Mouse (Mus musculus): ENCODE data around the gene Cep19. TPM values are rescaled to one million over a fixed set of nuclear protein-coding genes. Genes with fewer than 3 reads are reported as not detected.
"Not testable (repeated sequence)": the region's sequence is repeated elsewhere in the genome, so short reads cannot be mapped to it uniquely, and the experiment has no call there.

Cep19 gene
- total RNA-seq, 1 experiment = 11.9 TPM

- no peak for DNase-seq (ENCODE audit: low read depth, low spot score)
- Histone ChIP-seq H3K9ac (ENCODE audit: insufficient read depth, low read depth, low read length, poor library complexity, severe bottlenecking) (no peak overlapping the region), H3K4me3 (ENCODE audit: insufficient read depth in 1 of 2, low read depth in 1 of 2, low read length in 2 of 2, poor library complexity in 1 of 2, severe bottlenecking in 1 of 2) (no peak overlapping the region; a peak in 1 of 4 replicates), H3K27ac (ENCODE audit: insufficient read depth, low read depth, low read length, poor library complexity, severe bottlenecking) (no peak overlapping the region; the same call in 1 of the 2 replicates), H3K36me3 (ENCODE audit: control insufficient read depth, insufficient read depth, low read length, poor library complexity, severe bottlenecking) (peaks cover 8% of the 10 kb centered on the region; the same call in 1 of the 2 replicates), H3K4me1 (ENCODE audit: control insufficient read depth in 2 of 2, insufficient read depth in 2 of 2, low read length in 2 of 2, poor library complexity in 1 of 2) (peaks cover 3 to 6% of the 10 kb centered on the region in 2 experiments; a peak in 2 of 4 replicates), H3K9me3 (ENCODE audit: control insufficient read depth, insufficient read depth, low read depth, low read length) (no peaks in the 10 kb centered on the region)
- peak; percentile 77; the same call in 1 of the 2 replicates for TF ChIP-seq ZNF384 (IDR thresholded peaks at IDR 0.05; ENCODE audit: low read depth, low read length)
- TF ChIP-seq ZC3H11A (IDR thresholded peaks at IDR 0.05; ENCODE audit: borderline replicate concordance, low read depth, low read length) = no peak
- TF ChIP-seq CHD2 (IDR thresholded peaks at IDR 0.05; ENCODE audit: low read depth, low read length) = no peak
- in situ Hi-C loops (cut with MboI; ENCODE audit: low sequenced_read_pairs in 2 of 2, unreplicated experiment in 2 of 2) = no loop called here
Observed at GRCm38 (mm10) chr16:32087629-32088443, 11.8 kb upstream of the Cep19 start.

- in situ Hi-C loops (cut with MboI; ENCODE audit: low sequenced_read_pairs in 2 of 2, unreplicated experiment in 2 of 2) = no loop called here
- no peak for DNase-seq (ENCODE audit: low read depth, low spot score)
- TF ChIP-seq ZNF384 (IDR thresholded peaks at IDR 0.05; ENCODE audit: low read depth, low read length) (no peak), HCFC1 (IDR thresholded peaks at IDR 0.05; ENCODE audit: borderline replicate concordance, insufficient read depth, low read length) (no peak), ZC3H11A (IDR thresholded peaks at IDR 0.05; ENCODE audit: borderline replicate concordance, low read depth, low read length) (no peak), CHD2 (IDR thresholded peaks at IDR 0.05; ENCODE audit: low read depth, low read length) (no peak), MAFK (IDR thresholded peaks at IDR 0.05; ENCODE audit: insufficient read depth, low read depth, low read length) (no peak)
- Histone ChIP-seq H3K27ac (ENCODE audit: insufficient read depth, low read depth, low read length, poor library complexity, severe bottlenecking) (no peak overlapping the region), H3K4me1 (ENCODE audit: control insufficient read depth in 2 of 2, insufficient read depth in 2 of 2, low read length in 2 of 2, poor library complexity in 1 of 2) (peaks cover 3 to 5% of the 10 kb centered on the region in 2 experiments; a peak in 2 of 4 replicates), H3K36me3 (ENCODE audit: control insufficient read depth, insufficient read depth, low read length, poor library complexity, severe bottlenecking) (peaks cover 8% of the 10 kb centered on the region; the same call in 1 of the 2 replicates), H3K9me3 (ENCODE audit: control insufficient read depth, insufficient read depth, low read depth, low read length) (no peaks in the 10 kb centered on the region), H3K9ac (ENCODE audit: insufficient read depth, low read depth, low read length, poor library complexity, severe bottlenecking) (no peak overlapping the region), H3K4me3 (ENCODE audit: insufficient read depth in 1 of 2, low read depth in 1 of 2, low read length in 2 of 2, poor library complexity in 1 of 2, severe bottlenecking in 1 of 2) (no peak overlapping the region)
Observed at GRCm38 (mm10) chr16:32091466-32091865, 8.1 kb upstream of the Cep19 start.

GRCm38 (mm10) chr16:32097757-32098156, 1.8 kb upstream of the Cep19 start:
- H3K4me3 ChIP-seq (ENCODE audit: insufficient read depth in 1 of 2, low read depth in 1 of 2, low read length in 2 of 2, poor library complexity in 1 of 2, severe bottlenecking in 1 of 2); in situ Hi-C loops (cut with MboI; ENCODE audit: low sequenced_read_pairs in 2 of 2, unreplicated experiment in 2 of 2); H3K4me1 ChIP-seq (ENCODE audit: control insufficient read depth in 2 of 2, insufficient read depth in 2 of 2, low read length in 2 of 2, poor library complexity in 1 of 2); H3K36me3 ChIP-seq (ENCODE audit: control insufficient read depth, insufficient read depth, low read length, poor library complexity, severe bottlenecking); H3K9ac ChIP-seq (ENCODE audit: insufficient read depth, low read depth, low read length, poor library complexity, severe bottlenecking); H3K9me3 ChIP-seq (ENCODE audit: control insufficient read depth, insufficient read depth, low read depth, low read length); H3K27ac ChIP-seq (ENCODE audit: insufficient read depth, low read depth, low read length, poor library complexity, severe bottlenecking); DNase-seq (ENCODE audit: low read depth, low spot score): not testable (repeated sequence)

GRCm38 (mm10) chr16:32098897-32099637, 533 bp upstream of the Cep19 start:
- DNase-seq (ENCODE audit: low read depth, low spot score) = no peak
- in situ Hi-C loops (cut with MboI; ENCODE audit: low sequenced_read_pairs in 2 of 2, unreplicated experiment in 2 of 2) = no loop called here
- 0 out of 2 replicates have a peak, but pooled peaks have one; percentile 36 for TF ChIP-seq HCFC1 (IDR thresholded peaks at IDR 0.05; ENCODE audit: borderline replicate concordance, insufficient read depth, low read length)
- TF ChIP-seq MAFK (IDR thresholded peaks at IDR 0.05; ENCODE audit: insufficient read depth, low read depth, low read length) = no peak
- no peak for TF ChIP-seq CHD2 (IDR thresholded peaks at IDR 0.05; ENCODE audit: low read depth, low read length)
- no peak for TF ChIP-seq ZNF384 (IDR thresholded peaks at IDR 0.05; ENCODE audit: low read depth, low read length)
- H3K9me3 ChIP-seq (ENCODE audit: control insufficient read depth, insufficient read depth, low read depth, low read length) = no peaks in the 10 kb centered on the region
- peaks cover 0 to 3% of the 10 kb centered on the region in 2 experiments; a peak in 1 of 4 replicates for H3K4me1 ChIP-seq (ENCODE audit: control insufficient read depth in 2 of 2, insufficient read depth in 2 of 2, low read length in 2 of 2, poor library complexity in 1 of 2)
- H3K9ac ChIP-seq (ENCODE audit: insufficient read depth, low read depth, low read length, poor library complexity, severe bottlenecking) = peak overlapping the region; percentile 79
- H3K4me3 ChIP-seq (ENCODE audit: insufficient read depth in 1 of 2, low read depth in 1 of 2, low read length in 2 of 2, poor library complexity in 1 of 2, severe bottlenecking in 1 of 2) = peak overlapping the region; percentile 77 to 79
- H3K27ac ChIP-seq (ENCODE audit: insufficient read depth, low read depth, low read length, poor library complexity, severe bottlenecking) = peak overlapping the region; percentile 23; the same call in 1 of the 2 replicates
- peaks cover 3% of the 10 kb centered on the region; the same call in 1 of the 2 replicates for H3K36me3 ChIP-seq (ENCODE audit: control insufficient read depth, insufficient read depth, low read length, poor library complexity, severe bottlenecking)
